Mouse (Mus musculus): ENCODE measurements at regions not wholly inside any gene's neighbourhood (a gene's known extent, or its start where the extent isn't known, plus 50 kb on each side); places are given as distances from the start of the nearest gene placed in this dataset.

DNA sequence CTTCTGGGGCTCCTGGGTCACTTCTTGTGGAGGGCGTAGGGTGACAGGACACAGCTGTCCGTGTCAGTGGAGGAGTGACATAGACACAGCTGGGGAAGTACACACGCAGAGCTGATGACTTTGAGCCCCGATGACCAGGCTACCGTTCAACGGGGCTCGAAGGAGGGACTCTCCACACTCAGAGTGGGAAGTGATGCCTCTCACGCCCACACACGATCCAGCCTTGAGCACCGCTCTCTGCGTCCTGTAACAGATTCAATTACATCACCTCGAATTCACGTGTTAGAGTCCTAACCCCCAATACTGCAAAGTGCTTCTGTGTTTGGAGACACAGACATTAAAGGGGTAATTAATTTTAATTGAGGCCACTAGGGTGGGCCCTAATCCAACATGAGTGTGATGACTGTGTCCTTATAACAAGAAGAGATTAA, 101.4 kb upstream of the Sdk2 start:
- TF ChIP-seq ZNF384 (IDR thresholded peaks at IDR 0.05; ENCODE audit: low read depth, low read length) (no peak), ZC3H11A (IDR thresholded peaks at IDR 0.05; ENCODE audit: borderline replicate concordance, low read depth, low read length) (no peak), HCFC1 (IDR thresholded peaks at IDR 0.05; ENCODE audit: borderline replicate concordance, insufficient read depth, low read length) (no peak), CHD2 (IDR thresholded peaks at IDR 0.05; ENCODE audit: low read depth, low read length) (no peak)

All from ES-E14 (cell line).